Mouse (Mus musculus) urinary bladder, postnatal 4 days (tissue): ENCODE measurements around the gene Tfap2c.

Source experiments
- DNase-seq, 2 experiments: peaks; one replicate each; pipeline ENCODE4 v3.0.0; 2021 to 2022; ENCODE audit warnings: low spot score in 2 of 2

Tfap2c gene

GRCm38 (mm10) chr2:172549371-172550155 is at the start of gene Tfap2c:
Gene Tfap2c (plus strand): TSS chr2:172549593.
- DNase-seq: peak in 1 of 2 experiments; percentile 43

GRCm38 (mm10) chr2:172500752-172501316 is 48.6 kb upstream of the Tfap2c start:
- no peak for DNase-seq

GRCm38 (mm10) chr2:172501341-172501740 is 48.1 kb upstream of the Tfap2c start:
- DNase-seq: no peak

DNA sequence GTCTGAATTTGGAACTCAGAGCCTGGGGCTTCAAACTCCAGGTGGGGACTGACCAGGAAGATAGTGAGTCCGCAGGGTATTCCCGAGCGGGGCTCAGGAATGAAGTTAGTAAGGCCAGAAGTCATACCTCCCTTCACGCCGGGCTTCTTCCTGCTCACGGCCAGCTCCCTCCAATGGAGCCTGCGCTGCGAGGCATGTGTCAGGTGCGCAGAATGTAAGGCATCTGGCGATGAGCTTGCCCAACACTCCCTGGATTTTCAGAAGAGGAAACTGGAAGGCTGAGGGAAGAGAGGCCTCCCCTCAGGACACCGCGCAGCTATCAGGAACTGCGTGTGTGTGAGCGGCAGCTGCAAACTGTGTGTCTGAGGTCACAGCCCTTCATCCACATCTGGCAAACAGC is 47.2 kb upstream of the Tfap2c start:
- DNase-seq: no peak

DNA sequence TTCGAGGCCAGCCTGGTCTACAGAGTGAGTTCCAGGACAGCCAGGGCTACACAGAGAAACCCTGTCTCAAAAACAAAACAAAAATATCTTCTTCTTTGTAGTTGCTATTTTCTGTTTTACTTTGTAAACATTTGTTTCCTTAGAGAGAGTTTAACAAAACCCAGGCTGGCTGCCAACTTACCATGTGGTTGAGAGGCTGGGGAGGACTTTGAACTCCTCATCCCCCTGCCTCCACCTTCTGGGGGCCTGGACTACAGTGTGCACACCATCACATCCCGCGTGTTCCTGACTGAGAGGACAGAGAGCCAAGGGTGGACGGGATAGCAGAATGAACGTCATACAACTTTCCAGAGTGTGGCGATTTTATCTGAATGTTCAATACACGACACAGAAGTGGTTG is 43.3 kb upstream of the Tfap2c start:
- DNase-seq: no peak

GRCm38 (mm10) chr2:172510056-172510712 is 39.2 kb upstream of the Tfap2c start:
- DNase-seq: no peak

GRCm38 (mm10) chr2:172510899-172511298 is 38.5 kb upstream of the Tfap2c start:
- no peak for DNase-seq

GRCm38 (mm10) chr2:172516407-172516992 is 32.9 kb upstream of the Tfap2c start:
- no peak for DNase-seq

DNA sequence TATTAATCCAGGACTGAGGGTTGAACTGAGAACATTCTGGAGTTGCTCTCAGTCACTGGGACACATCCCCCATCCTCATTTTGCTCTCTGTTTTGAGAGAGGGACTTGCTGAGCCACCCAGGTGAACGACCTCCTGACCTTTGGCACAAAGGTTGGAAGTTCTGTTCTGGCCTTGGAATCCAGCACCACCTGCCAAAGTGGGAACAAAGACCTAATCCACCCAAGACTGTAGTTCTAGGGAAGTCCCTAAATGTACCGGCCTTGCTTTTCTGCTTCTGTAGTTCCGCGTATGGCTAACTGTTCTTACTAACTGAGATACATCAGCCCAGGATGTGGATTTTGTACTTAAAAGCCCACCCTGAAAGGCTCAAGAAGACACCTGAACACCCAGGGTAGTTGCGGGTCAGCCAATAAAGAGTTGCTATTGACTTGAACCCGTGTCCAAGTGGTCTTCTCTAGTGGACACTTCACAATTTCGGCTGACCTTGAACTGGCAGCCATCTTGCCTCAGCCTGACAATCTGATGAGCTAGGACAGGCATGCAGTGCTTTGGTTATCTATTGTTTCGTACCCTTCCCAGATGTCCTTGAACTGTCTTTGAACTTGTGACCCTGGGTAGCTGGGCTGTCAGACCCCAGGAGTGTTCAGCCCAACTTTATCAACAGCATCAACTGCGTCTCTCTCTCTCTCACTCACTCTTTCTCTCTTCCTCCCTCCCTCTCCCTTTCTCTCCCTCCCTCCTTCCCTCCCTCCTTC is 28.6 kb upstream of the Tfap2c start:
- DNase-seq: no peak

GRCm38 (mm10) chr2:172522528-172522927 is 26.9 kb upstream of the Tfap2c start:
- DNase-seq: no peak

DNA sequence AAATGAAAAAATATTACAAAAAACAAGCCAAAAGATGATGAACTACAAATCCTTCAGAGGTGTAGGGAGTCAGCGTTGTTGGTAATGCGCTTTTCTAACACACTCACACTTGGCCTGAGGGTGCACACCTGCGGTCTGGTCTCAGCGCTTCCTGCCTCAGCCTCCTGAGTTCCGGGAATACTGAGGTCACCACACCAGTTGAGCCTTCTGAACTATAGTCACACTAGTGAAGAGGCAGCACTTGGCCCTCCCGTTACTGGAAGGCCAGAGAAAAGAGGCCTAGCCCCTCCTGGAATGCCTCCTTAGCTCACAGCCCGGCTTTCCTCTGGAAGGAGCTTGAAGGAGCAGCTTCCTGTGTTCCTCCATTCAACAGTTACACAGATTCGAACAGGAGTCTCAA is 22.2 kb upstream of the Tfap2c start:
- DNase-seq: no peak

- no peak for DNase-seq
These were observed 5.4 kb upstream of the Tfap2c start for GRCm38 (mm10) chr2:172543987-172544386.

DNA sequence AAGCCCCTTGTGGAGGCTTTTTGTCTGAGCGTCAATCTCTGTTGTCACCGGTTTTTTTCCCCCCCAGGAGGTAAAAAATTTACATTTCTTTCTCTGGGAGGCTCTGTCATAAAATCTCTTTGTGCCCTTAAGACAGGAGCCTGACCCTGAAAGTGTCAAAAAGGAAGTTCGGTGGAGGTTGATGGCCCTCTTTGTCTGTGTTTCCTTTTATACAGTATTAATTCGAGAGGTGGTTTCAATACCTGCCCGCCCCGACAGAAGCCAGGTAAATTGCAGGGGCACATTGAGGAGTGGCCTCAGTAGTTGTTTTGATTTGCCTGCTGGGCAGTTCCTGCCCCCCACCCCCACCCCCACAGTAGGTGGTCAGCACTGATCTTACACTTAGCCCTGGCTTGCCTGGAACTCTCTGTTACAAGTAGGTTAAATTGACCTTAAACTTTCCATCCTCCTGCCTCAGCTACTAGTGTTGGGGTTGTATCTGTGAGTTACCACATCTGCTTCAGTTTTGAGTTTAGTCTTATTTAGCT is 4.7 kb upstream of the Tfap2c start:
- DNase-seq: no peak

DNA sequence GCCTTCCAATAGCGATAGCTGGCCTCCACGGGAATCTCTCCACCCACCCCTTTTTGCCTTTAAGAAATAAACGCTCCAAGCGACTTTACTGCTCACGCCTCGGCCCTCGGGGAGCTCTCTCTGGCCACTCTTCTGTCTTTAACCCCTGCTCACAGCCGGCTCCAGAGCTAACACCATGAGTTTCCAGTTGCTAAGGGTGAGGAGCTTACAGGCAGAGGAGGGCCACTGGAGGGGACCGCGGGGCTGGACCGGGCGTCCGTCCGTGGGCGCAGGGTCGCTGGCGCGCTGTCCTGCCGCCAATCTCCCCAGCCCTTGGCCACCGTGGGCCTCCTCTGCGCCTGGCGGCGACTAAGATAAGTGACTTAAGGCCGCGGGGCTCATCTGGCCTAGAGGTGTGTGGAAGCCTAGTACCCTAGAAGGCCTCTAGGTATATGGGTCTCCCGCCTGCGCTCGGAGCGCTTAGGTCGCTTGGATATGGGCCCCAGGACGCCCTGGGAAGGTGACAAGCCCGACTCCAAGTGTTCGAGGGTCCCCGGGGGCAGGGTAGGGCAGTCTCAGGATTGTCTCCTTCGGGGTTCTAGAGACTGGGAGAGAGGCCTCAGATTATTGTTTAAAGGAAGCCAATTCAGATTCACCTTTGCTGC is 3.7 kb upstream of the Tfap2c start:
- DNase-seq: no peak

GRCm38 (mm10) chr2:172546551-172546950 is 2.8 kb upstream of the Tfap2c start:
- DNase-seq: no peak

DNA sequence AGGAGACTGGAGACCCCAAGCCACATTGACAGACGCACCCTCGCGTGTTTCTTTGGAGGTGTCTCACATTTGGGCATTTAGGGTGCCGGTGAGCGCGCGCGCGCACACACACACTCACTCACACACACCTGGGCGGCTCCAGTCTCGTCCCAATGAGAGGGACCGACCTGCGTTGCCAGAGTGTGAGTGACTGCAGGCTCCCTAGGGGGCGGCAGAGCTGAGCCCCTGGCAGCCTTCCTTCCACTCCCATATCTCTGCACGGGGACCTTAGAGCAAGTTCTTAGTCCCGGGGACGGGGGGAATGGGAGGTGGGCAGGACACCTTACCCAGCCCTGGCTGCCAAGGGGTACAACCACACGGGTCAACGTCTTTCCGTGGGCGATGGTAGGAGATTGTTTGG is 2.3 kb upstream of the Tfap2c start:
- peak in 1 of 2 experiments; percentile 29 for DNase-seq

DNA sequence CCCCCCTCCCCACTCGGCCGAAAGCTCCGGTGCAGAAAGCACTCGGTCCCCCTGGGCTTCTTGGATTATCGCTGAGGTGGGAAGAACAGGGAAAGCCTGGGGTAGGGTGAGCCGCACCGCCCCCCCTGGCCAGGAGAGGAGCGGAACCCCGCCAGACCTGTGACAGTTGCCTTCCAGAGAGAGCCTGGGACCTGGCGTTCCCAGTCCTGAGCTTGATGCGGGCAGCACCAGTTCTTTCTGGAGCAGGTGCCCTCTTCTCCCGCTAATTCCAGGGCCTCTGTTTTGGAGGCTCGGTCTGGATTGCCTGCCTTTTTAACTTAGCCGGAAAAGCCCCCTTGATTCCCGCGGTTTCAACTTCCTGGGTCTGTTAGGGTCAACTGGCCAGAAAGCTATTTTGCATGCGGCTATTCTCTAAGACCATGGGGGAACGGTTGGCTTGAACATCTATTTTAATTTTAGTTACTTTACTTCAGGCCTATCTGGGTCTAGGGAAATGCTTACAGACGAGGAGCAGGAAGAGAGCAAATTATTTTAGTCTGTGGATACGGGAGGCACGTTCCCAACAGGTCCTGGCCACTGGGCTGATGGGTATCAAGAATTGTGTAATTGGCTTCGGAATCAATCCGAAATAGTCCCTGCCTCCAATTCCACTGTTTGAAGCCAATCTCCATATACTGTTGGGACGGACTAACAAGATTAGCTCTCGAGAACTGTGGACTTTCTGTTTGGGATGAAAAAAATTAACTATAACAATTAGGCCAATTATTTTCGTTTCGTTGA is 1.4 kb upstream of the Tfap2c start:
- no peak for DNase-seq

- DNase-seq: no peak
These were observed 629 bp upstream of the Tfap2c start for GRCm38 (mm10) chr2:172548672-172549255.

- peak; percentile 64 to 79 for DNase-seq
These were observed 1.1 kb downstream of the Tfap2c start for GRCm38 (mm10) chr2:172550364-172551080.
